Mouse (Mus musculus): ENCODE data around the gene Zdhhc6. TPM values are rescaled to one million over a fixed set of nuclear protein-coding genes. Genes with fewer than 3 reads are reported as not detected.

The Zdhhc6 gene
- polyA plus RNA-seq, 1 experiment from 2014 or later: 63.9 TPM

DNA sequence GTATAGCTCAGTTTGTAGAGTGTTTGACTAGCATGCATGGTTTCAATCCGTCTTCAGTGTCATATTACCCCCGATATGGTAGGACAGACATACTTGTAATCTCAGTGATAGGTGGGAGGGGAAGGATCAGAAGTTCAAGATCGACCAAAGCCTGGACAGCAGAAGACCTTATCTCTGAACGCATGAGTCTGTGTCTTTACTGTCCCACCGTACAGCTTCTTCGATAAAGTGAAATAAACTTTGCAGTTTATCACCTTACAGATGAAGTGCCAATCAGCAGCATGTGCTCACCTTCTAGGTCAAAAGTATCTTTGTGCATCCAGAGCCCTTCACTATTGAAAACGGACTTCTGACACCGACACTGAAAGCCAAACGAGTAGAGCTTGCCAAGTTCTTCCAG lies 20.8 kb downstream of the Zdhhc6 start:
- H3K9ac ChIP-seq (ENCODE audit: low read length): no peak overlapping the region
- no peak overlapping the region for H3K4me2 ChIP-seq (ENCODE audit: low read length)
- WGBS: 76% methylated on average over 9 of the region's 9 CpGs
- no peak overlapping the region for H3K27ac ChIP-seq (replicated peaks in 1 of 2; ENCODE audit: control insufficient read depth in 1 of 2, insufficient read depth in 1 of 2, low read depth in 2 of 2, low read length in 2 of 2)
- no peak overlapping the region for H3K4me3 ChIP-seq (ENCODE audit: control insufficient read depth in 1 of 2, insufficient read depth in 1 of 2, low read depth in 1 of 2, low read length in 2 of 2)
- no peaks in the 10 kb centered on the region for H3K4me1 ChIP-seq (ENCODE audit: control insufficient read depth in 2 of 2, insufficient read depth in 2 of 2, low read length in 2 of 2)
- no peaks in the 10 kb centered on the region for H3K9me3 ChIP-seq (ENCODE audit: control insufficient read depth, low read length)
- peaks cover 71% of the 10 kb centered on the region for H3K36me3 ChIP-seq (ENCODE audit: control insufficient read depth, insufficient read depth, low read length)
- H3K27me3 ChIP-seq (ENCODE audit: control insufficient read depth, insufficient read depth, low read length): no peaks in the 10 kb centered on the region
- no peak for ATAC-seq (ENCODE audit: insufficient number of reproducible peaks, insufficient read depth, low FRiP score, low read depth)

DNA sequence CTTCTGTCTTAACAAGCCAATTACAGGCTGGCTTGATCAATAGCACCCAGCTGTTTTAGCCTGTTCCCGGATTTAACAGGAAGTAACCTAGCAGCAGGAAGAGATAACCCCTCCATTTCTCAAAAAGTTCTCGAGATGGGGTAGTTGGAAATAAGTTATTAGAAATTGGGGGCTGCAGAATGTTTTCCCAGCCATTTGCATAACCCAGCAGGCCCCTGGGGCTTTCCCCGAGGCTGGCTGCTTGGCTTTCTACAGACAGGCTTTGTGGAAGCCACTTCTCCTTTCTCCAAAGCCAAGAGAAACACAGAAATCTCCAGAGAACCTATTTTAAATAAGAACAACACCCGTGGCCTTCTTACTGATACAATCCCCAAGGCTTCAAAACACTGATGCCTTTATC lies 22.7 kb downstream of the Zdhhc6 start:
- H3K4me1 ChIP-seq (ENCODE audit: control insufficient read depth in 2 of 2, insufficient read depth in 2 of 2, low read length in 2 of 2): no peaks in the 10 kb centered on the region
- peaks cover 73% of the 10 kb centered on the region for H3K36me3 ChIP-seq (ENCODE audit: control insufficient read depth, insufficient read depth, low read length)
- WGBS: 28% methylated on average over 4 of the region's 4 CpGs

DNA sequence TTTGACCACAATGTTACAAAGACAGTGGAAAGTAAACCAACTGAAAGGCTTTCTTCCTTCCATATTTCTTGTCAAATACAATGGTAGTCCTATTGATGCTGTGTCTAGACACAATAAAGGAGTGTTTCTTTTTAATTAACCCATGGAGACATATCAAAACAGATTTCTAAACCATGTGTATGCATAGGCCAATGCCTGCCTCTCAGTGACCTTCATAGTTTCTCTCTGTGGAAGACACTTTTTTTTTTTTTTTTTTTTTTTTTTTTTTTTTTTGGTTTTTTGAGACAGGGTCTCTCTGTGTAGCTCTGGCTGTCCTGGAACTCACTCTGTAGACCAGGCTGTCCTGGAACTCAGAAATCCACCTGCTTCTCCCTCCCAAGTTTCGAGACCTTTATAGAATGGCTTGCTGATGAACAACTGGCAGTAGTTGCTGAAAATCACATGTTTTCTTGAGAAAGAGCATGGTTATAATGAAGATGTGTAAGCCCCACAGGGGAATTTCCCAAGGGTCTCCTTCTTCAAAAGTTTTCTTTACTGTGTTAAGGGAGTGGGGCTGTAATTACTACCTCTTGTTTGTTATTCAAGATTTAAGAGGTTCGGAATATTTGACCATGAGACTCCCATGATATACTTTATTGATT lies 23.5 kb downstream of the Zdhhc6 start:
- no peak overlapping the region for H3K27ac ChIP-seq (replicated peaks in 1 of 2; ENCODE audit: control insufficient read depth in 1 of 2, insufficient read depth in 1 of 2, low read depth in 2 of 2, low read length in 2 of 2)
- H3K4me1 ChIP-seq (ENCODE audit: control insufficient read depth in 2 of 2, insufficient read depth in 2 of 2, low read length in 2 of 2): no peaks in the 10 kb centered on the region
- H3K36me3 ChIP-seq (ENCODE audit: control insufficient read depth, insufficient read depth, low read length): peaks cover 72% of the 10 kb centered on the region
- H3K9me3 ChIP-seq (ENCODE audit: control insufficient read depth, low read length): no peaks in the 10 kb centered on the region
- no peaks in the 10 kb centered on the region for H3K27me3 ChIP-seq (ENCODE audit: control insufficient read depth, insufficient read depth, low read length)
- H3K4me2 ChIP-seq (ENCODE audit: low read length): no peak overlapping the region
- WGBS: 90% methylated on average over 2 of the region's 2 CpGs
- ATAC-seq (ENCODE audit: insufficient number of reproducible peaks, insufficient read depth, low FRiP score, low read depth): no peak
- no peak overlapping the region for H3K9ac ChIP-seq (ENCODE audit: low read length)
- H3K4me3 ChIP-seq (ENCODE audit: control insufficient read depth in 1 of 2, insufficient read depth in 1 of 2, low read depth in 1 of 2, low read length in 2 of 2): no peak overlapping the region

More for the DNA sequence above, 22.7 kb downstream of the Zdhhc6 start:
- Histone ChIP-seq H3K27ac (replicated peaks in 1 of 2; ENCODE audit: control insufficient read depth in 1 of 2, insufficient read depth in 1 of 2, low read depth in 2 of 2, low read length in 2 of 2) (no peak overlapping the region), H3K4me3 (ENCODE audit: control insufficient read depth in 1 of 2, insufficient read depth in 1 of 2, low read depth in 1 of 2, low read length in 2 of 2) (no peak overlapping the region), H3K4me2 (ENCODE audit: low read length) (no peak overlapping the region), H3K9me3 (ENCODE audit: control insufficient read depth, low read length) (no peaks in the 10 kb centered on the region), H3K27me3 (ENCODE audit: control insufficient read depth, insufficient read depth, low read length) (no peaks in the 10 kb centered on the region), H3K9ac (ENCODE audit: low read length) (no peak overlapping the region)
- no peak for ATAC-seq (ENCODE audit: insufficient number of reproducible peaks, insufficient read depth, low FRiP score, low read depth)

GRCm38 (mm10) chr19:55290621-55291270 lies 25.1 kb downstream of the Zdhhc6 start:
- no peaks in the 10 kb centered on the region for H3K4me1 ChIP-seq (ENCODE audit: control insufficient read depth in 2 of 2, insufficient read depth in 2 of 2, low read length in 2 of 2)
- H3K9ac ChIP-seq (ENCODE audit: low read length): no peak overlapping the region
- H3K27ac ChIP-seq (replicated peaks in 1 of 2; ENCODE audit: control insufficient read depth in 1 of 2, insufficient read depth in 1 of 2, low read depth in 2 of 2, low read length in 2 of 2): no peak overlapping the region
- no peak overlapping the region for H3K4me3 ChIP-seq (ENCODE audit: control insufficient read depth in 1 of 2, insufficient read depth in 1 of 2, low read depth in 1 of 2, low read length in 2 of 2)
- ATAC-seq (ENCODE audit: insufficient number of reproducible peaks, insufficient read depth, low FRiP score, low read depth): no peak
- no peaks in the 10 kb centered on the region for H3K27me3 ChIP-seq (ENCODE audit: control insufficient read depth, insufficient read depth, low read length)
- no peak overlapping the region for H3K4me2 ChIP-seq (ENCODE audit: low read length)
- 83% methylated on average over 2 of the region's 2 CpGs for WGBS
- H3K36me3 ChIP-seq (ENCODE audit: control insufficient read depth, insufficient read depth, low read length): peaks cover 59% of the 10 kb centered on the region
- no peaks in the 10 kb centered on the region for H3K9me3 ChIP-seq (ENCODE audit: control insufficient read depth, low read length)

DNA sequence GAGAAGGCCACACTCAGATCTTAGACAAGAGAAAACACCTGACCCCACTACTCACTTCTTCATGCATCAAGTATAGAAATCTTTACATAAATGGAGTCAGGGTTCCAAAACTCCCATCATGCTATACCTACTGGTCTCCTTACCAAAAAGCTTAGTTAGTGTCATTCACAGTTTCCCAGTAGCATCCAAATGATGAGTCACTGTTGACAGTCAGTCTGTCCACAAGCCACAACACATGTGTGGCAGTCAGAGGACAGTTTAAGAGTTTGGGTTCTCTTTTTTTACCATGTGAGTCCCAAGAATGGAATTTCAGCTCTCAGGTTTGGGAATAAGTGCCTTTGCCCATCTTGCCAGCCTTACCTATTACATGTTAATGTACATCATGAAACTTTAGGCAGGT lies 26.9 kb downstream of the Zdhhc6 start:
- H3K4me3 ChIP-seq (ENCODE audit: control insufficient read depth in 1 of 2, insufficient read depth in 1 of 2, low read depth in 1 of 2, low read length in 2 of 2): no peak overlapping the region
- no peak overlapping the region for H3K4me2 ChIP-seq (ENCODE audit: low read length)
- H3K9me3 ChIP-seq (ENCODE audit: control insufficient read depth, low read length): no peaks in the 10 kb centered on the region
- no peak for ATAC-seq (ENCODE audit: insufficient number of reproducible peaks, insufficient read depth, low FRiP score, low read depth)
- H3K27me3 ChIP-seq (ENCODE audit: control insufficient read depth, insufficient read depth, low read length): no peaks in the 10 kb centered on the region
- peaks cover 58% of the 10 kb centered on the region for H3K36me3 ChIP-seq (ENCODE audit: control insufficient read depth, insufficient read depth, low read length)
- H3K4me1 ChIP-seq (ENCODE audit: control insufficient read depth in 2 of 2, insufficient read depth in 2 of 2, low read length in 2 of 2): no peaks in the 10 kb centered on the region
- H3K9ac ChIP-seq (ENCODE audit: low read length): no peak overlapping the region
- H3K27ac ChIP-seq (replicated peaks in 1 of 2; ENCODE audit: control insufficient read depth in 1 of 2, insufficient read depth in 1 of 2, low read depth in 2 of 2, low read length in 2 of 2): no peak overlapping the region

DNA sequence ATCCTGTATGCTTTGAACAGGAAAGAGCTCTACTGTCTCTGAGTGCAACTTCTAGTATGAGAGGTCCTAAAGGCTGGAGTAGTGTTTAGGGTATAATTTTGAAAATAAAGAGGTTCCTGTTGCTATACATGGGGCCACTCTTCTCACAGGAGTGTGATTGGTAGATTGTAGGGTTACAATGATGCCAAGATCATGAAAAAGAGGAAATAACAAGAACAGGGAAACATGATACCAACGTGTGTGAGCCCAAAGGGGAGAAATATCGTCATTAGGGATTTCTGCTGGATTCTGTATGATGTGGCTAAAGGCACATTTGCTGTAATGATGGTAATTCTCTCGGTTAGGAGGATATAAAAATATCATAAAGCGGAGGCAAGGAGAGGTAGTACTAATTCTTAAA lies 29.8 kb downstream of the Zdhhc6 start:
- Histone ChIP-seq H3K27ac (replicated peaks in 1 of 2; ENCODE audit: control insufficient read depth in 1 of 2, insufficient read depth in 1 of 2, low read depth in 2 of 2, low read length in 2 of 2) (no peak overlapping the region), H3K9ac (ENCODE audit: low read length) (no peak overlapping the region), H3K36me3 (ENCODE audit: control insufficient read depth, insufficient read depth, low read length) (peaks cover 76% of the 10 kb centered on the region), H3K4me1 (ENCODE audit: control insufficient read depth in 2 of 2, insufficient read depth in 2 of 2, low read length in 2 of 2) (no peaks in the 10 kb centered on the region), H3K27me3 (ENCODE audit: control insufficient read depth, insufficient read depth, low read length) (no peaks in the 10 kb centered on the region), H3K9me3 (ENCODE audit: control insufficient read depth, low read length) (no peaks in the 10 kb centered on the region), H3K4me3 (ENCODE audit: control insufficient read depth in 1 of 2, insufficient read depth in 1 of 2, low read depth in 1 of 2, low read length in 2 of 2) (no peak overlapping the region), H3K4me2 (ENCODE audit: low read length) (no peak overlapping the region)
- no peak for ATAC-seq (ENCODE audit: insufficient number of reproducible peaks, insufficient read depth, low FRiP score, low read depth)
- WGBS: 87% methylated on average over 4 of the region's 4 CpGs

- Histone ChIP-seq H3K4me2 (ENCODE audit: low read length) (no peak overlapping the region), H3K4me1 (ENCODE audit: control insufficient read depth in 2 of 2, insufficient read depth in 2 of 2, low read length in 2 of 2) (no peaks in the 10 kb centered on the region), H3K36me3 (ENCODE audit: control insufficient read depth, insufficient read depth, low read length) (peaks cover 79% of the 10 kb centered on the region), H3K4me3 (ENCODE audit: control insufficient read depth in 1 of 2, insufficient read depth in 1 of 2, low read depth in 1 of 2, low read length in 2 of 2) (no peak overlapping the region), H3K9me3 (ENCODE audit: control insufficient read depth, low read length) (no peaks in the 10 kb centered on the region), H3K9ac (ENCODE audit: low read length) (no peak overlapping the region), H3K27me3 (ENCODE audit: control insufficient read depth, insufficient read depth, low read length) (no peaks in the 10 kb centered on the region), H3K27ac (replicated peaks in 1 of 2; ENCODE audit: control insufficient read depth in 1 of 2, insufficient read depth in 1 of 2, low read depth in 2 of 2, low read length in 2 of 2) (no peak overlapping the region)
- ATAC-seq (ENCODE audit: insufficient number of reproducible peaks, insufficient read depth, low FRiP score, low read depth): no peak
- 62% methylated on average over 4 of the region's 4 CpGs for WGBS
Measured at GRCm38 (mm10) chr19:55284093-55284492, 31.7 kb downstream of the Zdhhc6 start.

GRCm38 (mm10) chr19:55276770-55277169 lies 39.1 kb downstream of the Zdhhc6 start:
- Histone ChIP-seq H3K9me3 (ENCODE audit: control insufficient read depth, low read length) (no peaks in the 10 kb centered on the region), H3K27ac (replicated peaks in 1 of 2; ENCODE audit: control insufficient read depth in 1 of 2, insufficient read depth in 1 of 2, low read depth in 2 of 2, low read length in 2 of 2) (no peak overlapping the region), H3K9ac (ENCODE audit: low read length) (no peak overlapping the region), H3K4me2 (ENCODE audit: low read length) (no peak overlapping the region), H3K27me3 (ENCODE audit: control insufficient read depth, insufficient read depth, low read length) (no peaks in the 10 kb centered on the region), H3K4me1 (ENCODE audit: control insufficient read depth in 2 of 2, insufficient read depth in 2 of 2, low read length in 2 of 2) (no peaks in the 10 kb centered on the region), H3K4me3 (ENCODE audit: control insufficient read depth in 1 of 2, insufficient read depth in 1 of 2, low read depth in 1 of 2, low read length in 2 of 2) (no peak overlapping the region), H3K36me3 (ENCODE audit: control insufficient read depth, insufficient read depth, low read length) (peaks cover 45% of the 10 kb centered on the region)
- WGBS: 61% methylated on average over 3 of the region's 3 CpGs
- ATAC-seq (ENCODE audit: insufficient number of reproducible peaks, insufficient read depth, low FRiP score, low read depth): no peak

Data from heart, embryonic 14.5 days (tissue).